Mouse (Mus musculus) testis, adult 2 months (tissue): Measurements from ENCODE around the gene 5830411N06Rik.

Source experiments
- CTCF ChIP-seq: fragments of 200-500 bp; IDR thresholded peaks from 2 replicates; pipeline ENCODE4 v1.5.1; 2012; ENCODE audit warnings: low read depth, mild to moderate bottlenecking, inconsistent platforms, low read length, moderate library complexity; ENCODE audit not compliant: control insufficient read depth, insufficient read depth, insufficient replicate concordance
- POLR2A ChIP-seq: fragments of 200-500 bp; IDR thresholded peaks from 2 replicates; pipeline ENCODE4 v1.6.1; 2012; ENCODE audit warnings: low read depth, mild to moderate bottlenecking, inconsistent platforms, low read length, moderate library complexity; ENCODE audit not compliant: control insufficient read depth

DNA sequence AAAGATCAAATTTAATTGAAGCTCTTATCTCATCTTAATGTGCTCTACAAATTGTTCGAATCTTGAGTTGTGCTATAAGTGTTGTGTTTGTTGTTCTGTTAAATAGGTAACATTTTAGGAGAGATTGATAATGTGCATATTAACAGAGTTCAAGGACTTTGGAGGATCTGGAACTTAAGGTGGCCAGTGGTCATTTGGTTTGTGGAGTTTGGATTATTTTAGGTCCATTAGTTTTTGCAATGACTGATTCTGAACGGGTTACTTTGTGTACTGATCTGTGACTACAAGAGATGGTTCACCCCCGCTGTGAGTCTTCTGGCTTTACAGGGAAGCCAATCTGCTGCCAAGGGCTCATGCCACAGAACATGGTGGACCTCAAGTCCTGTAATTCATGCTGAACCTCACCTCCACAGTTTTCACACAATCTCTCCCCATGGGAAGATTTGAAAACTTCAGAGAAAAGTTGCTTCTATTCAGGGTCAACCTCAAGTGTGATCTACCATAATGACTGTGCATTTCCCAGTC is 72.8 kb downstream of the 5830411N06Rik start:
- TF ChIP-seq CTCF (no peak), POLR2A (no peak)
